Mouse (Mus musculus): ENCODE data around the gene Fgfr2. TPM values are rescaled to one million over a fixed set of nuclear protein-coding genes. Genes with fewer than 3 reads are reported as not detected.
A peak's percentile ranks its signal among the peaks of the same experiment; 100 is the strongest.
"Not testable (repeated sequence)": the region's sequence is repeated elsewhere in the genome, so short reads cannot be mapped to it uniquely, and the experiment has no call there.

The Fgfr2 gene
- polyA plus RNA-seq, 1 experiment from 2014 or later = 24.9 TPM

DNA sequence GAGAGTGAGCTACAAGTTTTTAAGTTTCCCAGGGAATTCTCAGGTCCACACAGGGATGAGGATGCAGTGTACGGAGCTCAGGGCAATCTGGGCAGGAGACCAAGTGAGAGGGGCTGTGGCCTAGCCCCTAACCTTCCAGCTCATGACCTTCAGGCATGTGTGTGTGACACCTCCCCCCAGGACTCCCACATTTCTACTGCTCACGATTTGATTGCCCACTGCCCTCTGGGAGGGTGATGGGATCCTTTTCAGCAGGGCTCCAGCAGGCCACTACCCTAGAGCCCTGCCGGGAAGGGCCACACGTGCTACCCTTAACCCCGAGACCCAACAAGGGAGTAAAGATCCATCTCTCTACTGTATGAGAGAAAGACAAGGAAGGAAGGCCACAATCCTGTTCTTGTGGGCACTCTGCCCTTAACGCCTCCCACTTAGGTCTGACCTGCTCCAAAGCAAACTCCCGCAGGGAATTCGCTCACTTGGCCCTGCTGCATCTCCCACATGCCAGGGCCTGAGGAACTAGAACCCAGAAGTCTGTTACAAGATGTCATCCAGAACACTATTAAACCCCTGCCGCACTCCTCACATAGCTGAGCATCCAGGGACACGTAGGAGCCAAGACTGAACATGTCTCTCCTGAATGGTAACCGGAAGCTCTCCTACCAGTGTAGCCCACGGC lies 24.9 kb downstream of the Fgfr2 start:
- Histone ChIP-seq H3K4me1 (ENCODE audit: control insufficient read depth, insufficient read depth, low read length) (peaks cover 32% of the 10 kb centered on the region), H3K9ac (ENCODE audit: low read depth, low read length) (no peak overlapping the region), H3K36me3 (ENCODE audit: control insufficient read depth, insufficient read depth, low read length) (no peaks in the 10 kb centered on the region; the same call in 1 of the 2 replicates), H3K9me3 (replicated peaks; ENCODE audit: control insufficient read depth, low read length) (no peaks in the 10 kb centered on the region), H3K27ac (ENCODE audit: low read depth, low read length) (0 out of 2 replicates have a peak overlapping the region, but pooled peaks have one; percentile 15), H3K27me3 (ENCODE audit: control insufficient read depth, insufficient read depth, low read length) (no peaks in the 10 kb centered on the region), H3K4me2 (no peak overlapping the region), H3K4me3 (ENCODE audit: low read depth, low read length) (no peak overlapping the region)
- no peak for ATAC-seq (replicated peaks; ENCODE audit: insufficient number of reproducible peaks, low FRiP score, low TSS enrichment)
- 79% methylated on average over 12 of the region's 12 CpGs for WGBS (ENCODE audit: insufficient replicate concordance)

DNA sequence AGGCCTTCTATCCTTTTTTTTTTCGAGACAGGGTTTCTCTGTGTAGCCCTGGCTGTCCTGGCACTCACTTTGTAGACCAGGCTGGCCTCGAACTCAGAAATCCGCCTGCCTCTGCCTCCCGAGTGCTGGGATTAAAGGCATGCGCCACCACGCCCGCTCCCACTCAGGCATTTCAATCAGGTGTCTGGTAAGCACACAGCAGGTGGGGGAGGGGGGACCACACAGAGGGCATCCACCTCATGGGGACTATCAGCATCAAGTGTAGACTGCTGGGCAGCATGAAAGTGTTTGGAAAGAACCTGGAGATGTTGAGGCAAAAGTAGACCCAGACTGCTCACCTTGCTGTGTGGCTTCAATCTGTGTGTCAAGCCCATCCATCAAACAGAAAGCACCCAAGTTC lies 27.5 kb downstream of the Fgfr2 start:
- not testable (repeated sequence) for H3K9ac ChIP-seq (ENCODE audit: low read depth, low read length); H3K36me3 ChIP-seq (ENCODE audit: control insufficient read depth, insufficient read depth, low read length); H3K27ac ChIP-seq (ENCODE audit: low read depth, low read length); H3K4me3 ChIP-seq (ENCODE audit: low read depth, low read length); H3K27me3 ChIP-seq (ENCODE audit: control insufficient read depth, insufficient read depth, low read length); H3K4me2 ChIP-seq; H3K9me3 ChIP-seq (replicated peaks; ENCODE audit: control insufficient read depth, low read length); ATAC-seq (replicated peaks; ENCODE audit: insufficient number of reproducible peaks, low FRiP score, low TSS enrichment)
- H3K4me1 ChIP-seq (ENCODE audit: control insufficient read depth, insufficient read depth, low read length) = peaks cover 37% of the 10 kb centered on the region
- 79% methylated on average over 7 of the region's 7 CpGs for WGBS (ENCODE audit: insufficient replicate concordance)

GRCm38 (mm10) chr7:133094711-133095495 lies 28.2 kb downstream of the Fgfr2 start:
- no peak overlapping the region for H3K4me3 ChIP-seq (ENCODE audit: low read depth, low read length)
- H3K9me3 ChIP-seq (replicated peaks; ENCODE audit: control insufficient read depth, low read length) = no peaks in the 10 kb centered on the region
- no peaks in the 10 kb centered on the region for H3K27me3 ChIP-seq (ENCODE audit: control insufficient read depth, insufficient read depth, low read length)
- no peak overlapping the region for H3K9ac ChIP-seq (ENCODE audit: low read depth, low read length)
- H3K4me2 ChIP-seq = no peak overlapping the region
- WGBS (ENCODE audit: insufficient replicate concordance) = 80% methylated on average over 9 of the region's 9 CpGs
- ATAC-seq (replicated peaks; ENCODE audit: insufficient number of reproducible peaks, low FRiP score, low TSS enrichment) = no peak
- no peaks in the 10 kb centered on the region for H3K36me3 ChIP-seq (ENCODE audit: control insufficient read depth, insufficient read depth, low read length)
- H3K27ac ChIP-seq (ENCODE audit: low read depth, low read length) = no peak overlapping the region
- H3K4me1 ChIP-seq (ENCODE audit: control insufficient read depth, insufficient read depth, low read length) = peaks cover 38% of the 10 kb centered on the region

DNA sequence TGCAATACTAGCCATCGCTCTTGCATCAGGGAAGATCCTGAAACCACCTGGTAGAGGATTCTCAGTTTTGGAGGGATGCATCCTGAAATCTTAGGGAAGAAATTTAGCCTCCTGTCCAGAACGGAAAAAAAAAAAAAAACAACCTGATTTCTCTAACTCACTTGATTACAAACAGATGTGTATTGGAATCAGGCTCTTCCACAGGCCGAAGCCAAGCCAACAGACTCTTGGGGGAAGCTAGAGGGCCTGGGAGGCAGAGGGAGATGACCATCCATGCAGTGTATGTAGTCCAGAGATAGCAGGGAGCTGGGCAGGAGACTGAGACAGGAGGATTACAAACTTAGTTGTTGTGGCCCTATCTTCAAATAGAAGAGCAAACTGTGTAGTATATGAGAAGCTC lies 29.0 kb downstream of the Fgfr2 start:
- WGBS (ENCODE audit: insufficient replicate concordance) = 75% methylated on average over 3 of the region's 3 CpGs
- H3K27me3 ChIP-seq (ENCODE audit: control insufficient read depth, insufficient read depth, low read length) = no peaks in the 10 kb centered on the region
- no peak for ATAC-seq (replicated peaks; ENCODE audit: insufficient number of reproducible peaks, low FRiP score, low TSS enrichment)
- H3K4me2 ChIP-seq = no peak overlapping the region
- H3K4me1 ChIP-seq (ENCODE audit: control insufficient read depth, insufficient read depth, low read length) = peaks cover 36% of the 10 kb centered on the region
- H3K4me3 ChIP-seq (ENCODE audit: low read depth, low read length) = no peak overlapping the region
- H3K36me3 ChIP-seq (ENCODE audit: control insufficient read depth, insufficient read depth, low read length) = no peaks in the 10 kb centered on the region
- H3K27ac ChIP-seq (ENCODE audit: low read depth, low read length) = no peak overlapping the region
- H3K9me3 ChIP-seq (replicated peaks; ENCODE audit: control insufficient read depth, low read length) = no peaks in the 10 kb centered on the region
- H3K9ac ChIP-seq (ENCODE audit: low read depth, low read length) = no peak overlapping the region

- no peak overlapping the region for H3K4me2 ChIP-seq
- 98% methylated on average over 5 of the region's 5 CpGs for WGBS (ENCODE audit: insufficient replicate concordance)
- H3K9ac ChIP-seq (ENCODE audit: low read depth, low read length) = no peak overlapping the region
- H3K36me3 ChIP-seq (ENCODE audit: control insufficient read depth, insufficient read depth, low read length) = no peaks in the 10 kb centered on the region
- H3K9me3 ChIP-seq (replicated peaks; ENCODE audit: control insufficient read depth, low read length) = no peaks in the 10 kb centered on the region
- H3K4me1 ChIP-seq (ENCODE audit: control insufficient read depth, insufficient read depth, low read length) = peaks cover 39% of the 10 kb centered on the region
- no peak overlapping the region for H3K4me3 ChIP-seq (ENCODE audit: low read depth, low read length)
- ATAC-seq (replicated peaks; ENCODE audit: insufficient number of reproducible peaks, low FRiP score, low TSS enrichment) = no peak
- no peak overlapping the region for H3K27ac ChIP-seq (ENCODE audit: low read depth, low read length)
- no peaks in the 10 kb centered on the region for H3K27me3 ChIP-seq (ENCODE audit: control insufficient read depth, insufficient read depth, low read length)
These were observed 29.4 kb downstream of the Fgfr2 start for GRCm38 (mm10) chr7:133093731-133094130.

GRCm38 (mm10) chr7:133090641-133091040 lies 32.5 kb downstream of the Fgfr2 start:
- no peak overlapping the region for H3K27ac ChIP-seq (ENCODE audit: low read depth, low read length)
- ATAC-seq (replicated peaks; ENCODE audit: insufficient number of reproducible peaks, low FRiP score, low TSS enrichment) = no peak
- no peaks in the 10 kb centered on the region for H3K36me3 ChIP-seq (ENCODE audit: control insufficient read depth, insufficient read depth, low read length)
- no peak overlapping the region for H3K9ac ChIP-seq (ENCODE audit: low read depth, low read length)
- no peak overlapping the region for H3K4me3 ChIP-seq (ENCODE audit: low read depth, low read length)
- H3K27me3 ChIP-seq (ENCODE audit: control insufficient read depth, insufficient read depth, low read length) = no peaks in the 10 kb centered on the region
- no peak overlapping the region for H3K4me2 ChIP-seq
- no peaks in the 10 kb centered on the region for H3K9me3 ChIP-seq (replicated peaks; ENCODE audit: control insufficient read depth, low read length)
- WGBS (ENCODE audit: insufficient replicate concordance) = 70% methylated on average over 4 of the region's 4 CpGs
- H3K4me1 ChIP-seq (ENCODE audit: control insufficient read depth, insufficient read depth, low read length) = peaks cover 40% of the 10 kb centered on the region

GRCm38 (mm10) chr7:133089621-133090260 lies 33.4 kb downstream of the Fgfr2 start:
- no peak overlapping the region for H3K27ac ChIP-seq (ENCODE audit: low read depth, low read length)

DNA sequence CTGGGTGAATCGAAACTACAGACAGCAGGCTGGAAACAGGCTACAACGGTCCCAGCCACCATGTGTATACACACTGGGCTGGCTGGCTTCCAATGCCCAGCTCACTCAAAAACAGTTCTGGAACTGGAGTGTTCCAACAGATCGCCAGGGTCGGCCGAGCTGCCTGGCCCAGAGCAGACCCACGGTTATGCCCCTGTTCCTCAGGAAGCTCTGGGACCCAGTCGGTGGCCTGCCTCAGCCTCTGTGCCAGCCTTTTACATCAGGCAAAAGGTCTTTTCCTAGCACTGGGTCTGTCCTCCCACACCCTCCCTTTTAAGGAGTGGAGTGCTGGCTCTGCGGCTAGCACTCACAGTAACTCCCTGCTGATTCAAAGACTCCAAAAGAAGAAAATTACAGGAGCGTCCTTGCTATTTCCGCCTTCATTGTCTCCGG lies 34.3 kb downstream of the Fgfr2 start:
- no peak overlapping the region for H3K4me3 ChIP-seq (ENCODE audit: low read depth, low read length)
- H3K27ac ChIP-seq (ENCODE audit: low read depth, low read length) = peak overlapping the region; percentile 46
- no peaks in the 10 kb centered on the region for H3K27me3 ChIP-seq (ENCODE audit: control insufficient read depth, insufficient read depth, low read length)
- peaks cover 46% of the 10 kb centered on the region for H3K4me1 ChIP-seq (ENCODE audit: control insufficient read depth, insufficient read depth, low read length)
- peak overlapping the region; percentile 23 for H3K4me2 ChIP-seq
- H3K9ac ChIP-seq (ENCODE audit: low read depth, low read length) = no peak overlapping the region
- 34% methylated on average over 11 of the region's 11 CpGs for WGBS (ENCODE audit: insufficient replicate concordance)
- H3K9me3 ChIP-seq (replicated peaks; ENCODE audit: control insufficient read depth, low read length) = no peaks in the 10 kb centered on the region
- 0 out of 2 replicates have a peak, but pooled peaks have one; percentile 16 for ATAC-seq (replicated peaks; ENCODE audit: insufficient number of reproducible peaks, low FRiP score, low TSS enrichment)
- no peaks in the 10 kb centered on the region for H3K36me3 ChIP-seq (ENCODE audit: control insufficient read depth, insufficient read depth, low read length)

More at GRCm38 (mm10) chr7:133089621-133090260, 33.4 kb downstream of the Fgfr2 start:
- no peak overlapping the region for H3K4me2 ChIP-seq
- peaks cover 40% of the 10 kb centered on the region for H3K4me1 ChIP-seq (ENCODE audit: control insufficient read depth, insufficient read depth, low read length)
- no peak overlapping the region for H3K9ac ChIP-seq (ENCODE audit: low read depth, low read length)
- no peak for ATAC-seq (replicated peaks; ENCODE audit: insufficient number of reproducible peaks, low FRiP score, low TSS enrichment)
- no peaks in the 10 kb centered on the region for H3K9me3 ChIP-seq (replicated peaks; ENCODE audit: control insufficient read depth, low read length)
- no peaks in the 10 kb centered on the region for H3K36me3 ChIP-seq (ENCODE audit: control insufficient read depth, insufficient read depth, low read length)
- WGBS (ENCODE audit: insufficient replicate concordance) = 80% methylated on average over 11 of the region's 11 CpGs
- H3K27me3 ChIP-seq (ENCODE audit: control insufficient read depth, insufficient read depth, low read length) = no peaks in the 10 kb centered on the region
- H3K4me3 ChIP-seq (ENCODE audit: low read depth, low read length) = no peak overlapping the region

All from heart, embryonic 11.5 days (tissue).